Mouse (Mus musculus) kidney, adult 2 months (tissue): Measurements from ENCODE around the gene Cul3.

Experiments used
- CTCF ChIP-seq: fragments of 200-500 bp; conservative IDR thresholded peaks from 2 replicates; pipeline ENCODE4 v1.5.1; 2011; ENCODE audit warnings: low read depth, mild to moderate bottlenecking, control low read depth, low read length, moderate library complexity, mixed read lengths; ENCODE audit not compliant: insufficient read depth, insufficient read length
- POLR2A ChIP-seq: fragments of 200-500 bp; IDR thresholded peaks from one replicate; pipeline ENCODE4 v1.6.1; 2011; ENCODE audit warnings: low read depth, low read length, control low read depth

DNA sequence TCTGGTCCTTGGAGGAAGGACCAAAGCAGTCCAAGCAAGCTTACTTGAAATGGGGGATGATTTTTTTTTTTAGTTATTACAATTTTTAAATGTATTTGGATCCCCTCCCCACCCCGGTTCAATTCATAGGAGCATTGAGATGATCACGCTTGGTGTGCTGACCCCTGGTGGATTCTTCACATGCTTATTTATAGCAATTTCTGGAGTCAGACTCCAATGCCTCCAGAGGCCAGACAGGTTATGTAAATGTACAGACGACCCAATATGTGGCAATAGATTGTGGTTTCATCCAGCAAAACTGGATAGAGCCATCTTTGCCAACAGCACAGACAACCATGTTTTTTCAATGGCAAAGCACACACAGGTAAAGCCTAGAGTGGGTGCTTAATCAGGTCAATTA is 96.2 kb downstream of the Cul3 start:
- TF ChIP-seq CTCF = no peak
- TF ChIP-seq POLR2A = no peak
